ENCODE assay signal across 24 mouse cellular contexts in the genomic region with DNA sequence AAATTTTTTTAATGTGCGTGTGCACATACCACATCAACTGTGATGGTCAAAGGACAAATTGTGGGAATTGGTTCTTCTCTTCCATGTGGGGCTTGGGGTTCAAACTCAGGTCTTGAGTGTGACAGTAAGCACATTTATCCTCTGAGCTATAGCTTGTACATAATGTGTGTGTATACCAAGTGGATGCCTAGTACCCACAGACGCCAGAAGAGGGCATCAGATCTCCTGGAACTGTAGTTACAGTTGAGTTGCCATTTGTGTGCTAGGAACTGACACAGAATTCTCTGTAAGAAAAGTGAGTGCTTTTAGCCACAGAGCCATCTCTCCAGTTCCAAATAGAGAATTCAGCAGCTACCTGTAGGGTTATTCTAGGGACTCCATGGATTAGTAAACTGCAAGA. TPM values are rescaled to one million over a fixed set of nuclear protein-coding genes. Genes with fewer than 3 reads are reported as not detected.
A peak's percentile ranks its signal among the peaks of the same experiment; 100 is the strongest.
DNase-seq lines count a peak whose midpoint lies in the region; ATAC-seq and TF ChIP-seq lines count a peak whose summit lies in the region.
"Had no signal": no experiment of that assay in that cellular context is flagged by ENCODE, and none has a peak within 500 bp of the region (broad histone marks: within the 10 kb centered on the region; RNA-seq: fewer than 3 reads in every experiment).

No protein-coding gene starts in this region.

- H3K27me3 ChIP-seq in lung, embryonic 14.5 days (ENCODE audit: insufficient read depth, low read length) = no peaks in the 10 kb centered on the region
- H3K27me3 ChIP-seq: hindbrain, embryonic 15.5 days; limb, embryonic 15.5 days had no signal

- H3K4me3 ChIP-seq in lung, embryonic 14.5 days (ENCODE audit: low read depth, low read length) = no peak overlapping the region
- H3K4me3 ChIP-seq in ES-E14 (ENCODE audit: insufficient read depth in 1 of 2, low read depth in 1 of 2, low read length in 2 of 2, poor library complexity in 1 of 2, severe bottlenecking in 1 of 2) = no peak overlapping the region
- H3K4me3 ChIP-seq: embryonic facial prominence, embryonic 10.5 days; hindbrain, embryonic 15.5 days; limb, embryonic 15.5 days had no signal

- H3K27ac ChIP-seq in lung, embryonic 14.5 days (ENCODE audit: low read depth) = no peak overlapping the region
- no peak overlapping the region for H3K27ac ChIP-seq in ES-E14 (ENCODE audit: insufficient read depth, low read depth, low read length, poor library complexity, severe bottlenecking)
- H3K27ac ChIP-seq: embryonic facial prominence, embryonic 10.5 days; hindbrain, embryonic 15.5 days; limb, embryonic 15.5 days had no signal

- H3K4me1 ChIP-seq in lung, embryonic 14.5 days (ENCODE audit: insufficient read depth) = no peaks in the 10 kb centered on the region
- no peaks in the 10 kb centered on the region for H3K4me1 ChIP-seq in ES-E14 (ENCODE audit: control insufficient read depth in 2 of 2, insufficient read depth in 2 of 2, low read length in 2 of 2, poor library complexity in 1 of 2)
- H3K4me1 ChIP-seq: embryonic facial prominence, embryonic 10.5 days; hindbrain, embryonic 15.5 days; limb, embryonic 15.5 days had no signal

- peak; percentile 21; the same call in 1 of the 2 replicates for TF ChIP-seq CTCF in lung, embryonic 14.5 days (IDR thresholded peaks at IDR 0.05; ENCODE audit: low read depth)

- H3K9ac ChIP-seq in lung, embryonic 14.5 days = no peak overlapping the region
- H3K9ac ChIP-seq in ES-E14 (ENCODE audit: insufficient read depth, low read depth, low read length, poor library complexity, severe bottlenecking) = no peak overlapping the region
- H3K9ac ChIP-seq: hindbrain, embryonic 15.5 days; limb, embryonic 15.5 days had no signal

- no peak overlapping the region for H3K4me2 ChIP-seq in lung, embryonic 14.5 days
- H3K4me2 ChIP-seq: hindbrain, embryonic 15.5 days; limb, embryonic 15.5 days had no signal

- 85% methylated on average over 2 of the region's 2 CpGs for WGBS in lung, embryonic 14.5 days

- peaks cover 72% of the 10 kb centered on the region for H3K36me3 ChIP-seq in lung, embryonic 14.5 days (ENCODE audit: insufficient read depth)
- H3K36me3 ChIP-seq in ES-E14 (ENCODE audit: control insufficient read depth, insufficient read depth, low read length, poor library complexity, severe bottlenecking) = peaks cover 18% of the 10 kb centered on the region

- in situ Hi-C loops in ES-E14 (cut with MboI; ENCODE audit: low sequenced_read_pairs in 2 of 2, unreplicated experiment in 2 of 2) = no loop called here

- H3K9me3 ChIP-seq in lung, embryonic 14.5 days (ENCODE audit: low read depth, low read length) = no peaks in the 10 kb centered on the region
- H3K9me3 ChIP-seq in ES-E14 (ENCODE audit: control insufficient read depth, insufficient read depth, low read depth, low read length) = no peaks in the 10 kb centered on the region
- H3K9me3 ChIP-seq: embryonic facial prominence, embryonic 10.5 days; hindbrain, embryonic 15.5 days; limb, embryonic 15.5 days had no signal

- intact Hi-C loops in heart, postnatal 14 days (cut with DNase I) = no loop called here

- DNase-seq in CD4-positive, CD25-positive, alpha-beta regulatory T cell, adult 2 months (ENCODE audit: low read depth, low spot score) = peak; percentile 7
- DNase-seq in lung, embryonic 14.5 days = peak; percentile 25
- no peak for DNase-seq in lung, adult 18-20 months
- DNase-seq in ES-E14 (ENCODE audit: low read depth, low spot score) = peak; percentile 25
- DNase-seq in urinary bladder, adult 2 months (ENCODE audit: low spot score) = no peak
- no peak for DNase-seq in heart, postnatal 14 days
- DNase-seq: cerebellum, adult 9-10 months; heart, adult 18-20 months; lung, postnatal 36 days; retina, postnatal 1 day had no signal

- ATAC-seq in CD4-positive, CD25-positive, alpha-beta regulatory T cell, adult 4 months = no peak
- no peak for ATAC-seq in lung, embryonic 14.5 days (ENCODE audit: insufficient read depth)
- peak; percentile 66 for ATAC-seq in megakaryocyte progenitor cell, adult 5-6 weeks (replicated peaks; ENCODE audit: poor library complexity)
- ATAC-seq: midbrain, embryonic 16.5 days had no signal

TF ChIP-seq in ES-E14, 5 proteins besides CTCF, POLR2A, EP300 and RAD21:
- TF ChIP-seq ZNF384 (IDR thresholded peaks at IDR 0.05; ENCODE audit: low read depth, low read length) (no peak), ZC3H11A (IDR thresholded peaks at IDR 0.05; ENCODE audit: borderline replicate concordance, low read depth, low read length) (0 out of 2 replicates have a peak, but pooled peaks have one; percentile 3)

RNA-seq across cellular contexts. Expression of a gene that starts 26.3 kb away (rescaled TPM):
- polyA plus RNA-seq in CD4-positive, CD25-positive, alpha-beta regulatory T cell, adult 4 months (2017; shearing (Covaris generic)) = not detected
- not detected in 2 replicates for polyA plus RNA-seq in lung, embryonic 14.5 days (2014; fragmentation: Nextera tagmentation; extraction: Ambion mirVana)
- total RNA-seq in ES-E14 (2012; rRNA removed) = not detected in 2 replicates
- not detected in 2 replicates for total RNA-seq in megakaryocyte progenitor cell, adult 5-6 weeks (2015)
- not detected in 2 replicates for total RNA-seq in megakaryocyte progenitor cell, adult 5-6 weeks (2017)
- not detected in 2 replicates for polyA plus RNA-seq in urinary bladder, adult 2 months (2012; rRNA removed)
- not detected for total RNA-seq in heart, postnatal 14 days (2021)
- total RNA-seq: adrenal gland, adult 18-20 months; heart, adult 18-20 months; layer of hippocampus, adult 18-20 months had no signal
- polyA plus RNA-seq: brain, embryonic 14.5 days; embryonic facial prominence, embryonic 10.5 days; heart, postnatal 0 days; hindbrain, embryonic 15.5 days; kidney, embryonic 14.5 days; limb, embryonic 15.5 days; midbrain, embryonic 16.5 days; neural tube, embryonic 14.5 days; small intestine, adult 2 months; stomach, embryonic 16.5 days had no signal

RNA-seq across cellular contexts. Expression of a gene that starts 44.8 kb away (rescaled TPM):
- polyA plus RNA-seq in CD4-positive, CD25-positive, alpha-beta regulatory T cell, adult 4 months (2017; shearing (Covaris generic)) = 10 to 100 TPM; 23.9 to 34.9 TPM
- polyA plus RNA-seq in lung, embryonic 14.5 days (2014; fragmentation: Nextera tagmentation; extraction: Ambion mirVana) = 28.0 and 28.1 TPM in 2 replicates
- total RNA-seq in ES-E14 (2012; rRNA removed) = 30.2 and 41.9 TPM in 2 replicates
- total RNA-seq in megakaryocyte progenitor cell, adult 5-6 weeks (2015) = 42.8 and 43.7 TPM in 2 replicates
- total RNA-seq in megakaryocyte progenitor cell, adult 5-6 weeks (2017) = 46.9 and 69.0 TPM in 2 replicates
- 5.9 and 9.5 TPM in 2 replicates for polyA plus RNA-seq in urinary bladder, adult 2 months (2012; rRNA removed)
- total RNA-seq in heart, postnatal 14 days (2021) = 10 to 100 TPM; 12.3 to 12.6 TPM

RNA-seq across cellular contexts. Expression of a gene that starts 44.9 kb away (rescaled TPM):
- polyA plus RNA-seq in CD4-positive, CD25-positive, alpha-beta regulatory T cell, adult 4 months (2017; shearing (Covaris generic)) = 10 to 100 TPM; 16.4 to 19.7 TPM
- polyA plus RNA-seq in lung, embryonic 14.5 days (2014; fragmentation: Nextera tagmentation; extraction: Ambion mirVana) = 22.6 and 24.9 TPM in 2 replicates
- total RNA-seq in ES-E14 (2012; rRNA removed) = 12.9 and 14.0 TPM in 2 replicates
- 12.0 and 21.1 TPM in 2 replicates for total RNA-seq in megakaryocyte progenitor cell, adult 5-6 weeks (2015)
- total RNA-seq in megakaryocyte progenitor cell, adult 5-6 weeks (2017) = 20.9 and 28.1 TPM in 2 replicates
- polyA plus RNA-seq in urinary bladder, adult 2 months (2012; rRNA removed) = 13.5 and 14.3 TPM in 2 replicates
- 10 to 100 TPM; 26.6 to 30.0 TPM for total RNA-seq in heart, postnatal 14 days (2021)

RNA-seq across cellular contexts. Expression of a gene that starts 58.9 kb away (rescaled TPM):
- polyA plus RNA-seq in CD4-positive, CD25-positive, alpha-beta regulatory T cell, adult 4 months (2017; shearing (Covaris generic)) = 100 to 1,000 TPM; 113 to 114 TPM
- 23.2 and 28.5 TPM in 2 replicates for polyA plus RNA-seq in lung, embryonic 14.5 days (2014; fragmentation: Nextera tagmentation; extraction: Ambion mirVana)
- total RNA-seq in ES-E14 (2012; rRNA removed) = 11.2 and 12.1 TPM in 2 replicates
- 18.0 and 19.6 TPM in 2 replicates for total RNA-seq in megakaryocyte progenitor cell, adult 5-6 weeks (2015)
- 22.2 and 29.6 TPM in 2 replicates for total RNA-seq in megakaryocyte progenitor cell, adult 5-6 weeks (2017)
- 9.6 and 9.7 TPM in 2 replicates for polyA plus RNA-seq in urinary bladder, adult 2 months (2012; rRNA removed)
- total RNA-seq in heart, postnatal 14 days (2021) = 1 to 10 TPM; 6.0 to 6.7 TPM

Comparison
In these comparisons a context has a peak if more than half of its experiments do, and no peak if none do; other contexts are left out.
1. DNase-seq: peak in CD4-positive, CD25-positive, alpha-beta regulatory T cell, adult 2 months (single experiment), lung, embryonic 14.5 days (single experiment) and ES-E14 (single experiment); none in lung, adult 18-20 months (0 of 2), urinary bladder, adult 2 months (single experiment) and heart, postnatal 14 days (0 of 2).